Mouse (Mus musculus) thymus, adult 2 months (tissue): Measurements from ENCODE around the gene Glod4. TPM values are rescaled to one million over a fixed set of nuclear protein-coding genes. Genes with fewer than 3 reads are reported as not detected.

ENCODE experiments used
- DNase-seq: peaks from one replicate; pipeline ENCODE4 v3.0.0; 2021
- H3K27ac ChIP-seq: fragments of 200-500 bp; 2 replicates; pipeline ENCODE4 v1.5.1; 2012; ENCODE audit warnings: low read length, control low read depth; ENCODE audit not compliant: control insufficient read depth, insufficient read depth
- H3K27me3 ChIP-seq: fragments of 200-500 bp; 2 replicates; pipeline ENCODE4 v1.6.1; 2012; ENCODE audit warnings: mild to moderate bottlenecking, low read length, moderate library complexity, mixed read lengths; ENCODE audit not compliant: control insufficient read depth, insufficient read depth
- H3K36me3 ChIP-seq: fragments of 200-500 bp; 2 replicates; pipeline ENCODE4 v1.6.1; 2012; ENCODE audit warnings: mild to moderate bottlenecking, low read length, moderate library complexity; ENCODE audit not compliant: control insufficient read depth, insufficient read depth
- H3K4me1 ChIP-seq: fragments of 200-500 bp; replicated peaks from 2 replicates; pipeline ENCODE4 v1.6.1; 2012; ENCODE audit warnings: low read length; ENCODE audit not compliant: control insufficient read depth, insufficient read depth
- H3K4me3 ChIP-seq: fragments of 200-500 bp; 2 replicates; pipeline ENCODE4 v1.5.1; 2012; ENCODE audit warnings: mild to moderate bottlenecking, low read length, control low read depth, moderate library complexity; ENCODE audit not compliant: control insufficient read depth, insufficient read depth
- CTCF ChIP-seq: fragments of 200-500 bp; IDR thresholded peaks from 2 replicates; pipeline ENCODE4 v1.5.1; 2012; ENCODE audit warnings: mild to moderate bottlenecking, control low read depth, low read length, moderate library complexity, borderline replicate concordance; ENCODE audit not compliant: control insufficient read depth, poor library complexity, insufficient read depth; ENCODE audit errors: extremely low read depth
- POLR2A ChIP-seq: fragments of 200-500 bp; IDR thresholded peaks from 2 replicates; pipeline ENCODE4 v1.6.1; 2012; ENCODE audit warnings: mild to moderate bottlenecking, low read length, control low read depth, moderate library complexity; ENCODE audit not compliant: control insufficient read depth, poor library complexity, insufficient read depth; ENCODE audit errors: extremely low read depth
- WGBS: fragments of 180-500 bp; shearing (Covaris S2); methylation state at CpG from one replicate; pipeline ENCODE4 v1.1.7; 2018; 5-methylcytosine and 5-hydroxymethylcytosine counted together
- polyA plus RNA-seq: library from polyadenylated mRNA; depleted of rRNA; stranded (reverse); fragments of >200 nt; gene quantifications from 2 replicates; pipeline ENCODE4 v1.2.3, GENCODE M21; 2012

Glod4 gene
- polyA plus RNA-seq, 1 experiment, result 6.6 TPM

- Histone ChIP-seq H3K4me3 (no peak overlapping the region), H3K4me1 (no peaks in the 10 kb centered on the region), H3K27me3 (no peaks in the 10 kb centered on the region), H3K27ac (no peak overlapping the region), H3K36me3 (peaks cover 19% of the 10 kb centered on the region)
- TF ChIP-seq CTCF (no peak), POLR2A (no peak)
- WGBS, result 91% methylated on average over 3 of the region's 3 CpGs
- DNase-seq, result no peak
Observed at GRCm38 (mm10) chr11:76137996-76138395, 105.5 kb downstream of the Glod4 start.

DNA sequence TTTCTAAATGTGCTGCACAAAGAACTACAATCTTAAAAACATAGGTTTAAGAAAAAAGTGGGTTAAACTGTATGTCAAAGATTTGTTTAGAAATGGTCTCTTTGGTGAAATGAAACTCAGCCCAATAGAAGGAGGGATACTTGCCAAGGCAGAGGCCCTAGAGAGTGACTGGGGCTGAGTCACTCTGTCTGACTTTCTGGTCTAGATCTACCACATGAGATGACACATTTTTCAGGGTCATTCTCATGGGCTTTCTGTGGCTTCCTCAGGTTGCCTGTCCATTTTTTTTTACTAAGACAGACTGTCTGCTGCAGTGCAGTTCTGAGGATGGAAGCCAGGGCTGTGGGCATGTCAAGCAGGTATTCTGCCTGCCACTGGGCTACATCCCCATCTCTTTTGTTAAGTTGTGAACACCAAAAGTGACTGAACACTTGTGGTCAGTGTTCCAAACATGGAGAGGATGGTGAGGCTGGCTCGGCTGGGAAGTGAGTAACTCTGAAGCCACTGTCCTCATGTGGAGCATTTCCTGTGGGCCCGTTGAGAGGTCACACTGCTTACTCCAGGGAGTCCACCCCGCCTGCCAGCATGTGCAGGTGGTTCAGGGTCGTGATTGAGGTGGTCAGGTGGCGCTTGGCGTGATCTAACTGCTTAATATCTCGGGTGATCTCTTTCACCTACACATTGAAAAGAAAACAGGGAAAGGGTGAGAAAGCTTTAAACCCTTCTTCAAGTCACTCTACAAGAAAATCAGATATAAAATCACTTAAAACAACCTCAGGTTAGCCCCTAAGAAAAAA lies 107.7 kb downstream of the Glod4 start:
- no peaks in the 10 kb centered on the region for H3K27me3 ChIP-seq
- TF ChIP-seq POLR2A (no peak), CTCF (no peak)
- 87% methylated on average over 7 of the region's 7 CpGs for WGBS
- H3K4me3 ChIP-seq, result no peak overlapping the region
- H3K4me1 ChIP-seq, result no peaks in the 10 kb centered on the region
- no peak overlapping the region for H3K27ac ChIP-seq
- DNase-seq, result no peak
- peaks cover 19% of the 10 kb centered on the region for H3K36me3 ChIP-seq

GRCm38 (mm10) chr11:76130859-76131258 lies 112.7 kb downstream of the Glod4 start:
- Histone ChIP-seq H3K4me3 (no peak overlapping the region), H3K36me3 (peaks cover 11% of the 10 kb centered on the region), H3K27ac (no peak overlapping the region), H3K27me3 (no peaks in the 10 kb centered on the region), H3K4me1 (no peaks in the 10 kb centered on the region)
- TF ChIP-seq CTCF (no peak), POLR2A (no peak)
- DNase-seq, result no peak
- 30% methylated on average over 5 of the region's 5 CpGs for WGBS

- Histone ChIP-seq H3K36me3 (peaks cover 3% of the 10 kb centered on the region; the same call in 1 of the 2 replicates), H3K4me1 (no peaks in the 10 kb centered on the region), H3K27me3 (no peaks in the 10 kb centered on the region), H3K27ac (no peak overlapping the region), H3K4me3 (no peak overlapping the region)
- no peak for TF ChIP-seq CTCF
- no peak for TF ChIP-seq POLR2A
- WGBS, result 96% methylated on average over 8 of the region's 8 CpGs
- DNase-seq, result no peak
Observed at GRCm38 (mm10) chr11:76125386-76125785, 118.1 kb downstream of the Glod4 start.

DNA sequence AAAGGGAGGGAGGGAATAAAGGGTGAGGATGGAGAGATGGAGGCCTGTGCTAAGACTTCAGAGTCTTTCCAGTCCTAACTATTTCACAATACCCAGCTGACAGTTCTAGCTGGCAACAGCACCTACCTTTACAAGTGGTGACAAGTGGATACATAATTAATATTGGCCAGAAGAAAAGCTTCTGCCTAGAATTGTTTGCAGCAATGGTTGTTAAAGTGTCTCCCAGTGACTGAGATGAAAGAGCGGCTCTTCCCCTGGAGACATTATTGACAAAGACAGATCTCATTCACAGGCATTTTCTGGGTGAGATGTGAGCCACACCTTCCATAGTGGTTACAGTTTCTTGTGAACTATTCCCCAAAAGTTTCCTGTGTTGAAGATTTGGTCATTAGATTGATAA lies 120.0 kb downstream of the Glod4 start:
- H3K4me3 ChIP-seq, result no peak overlapping the region
- no peaks in the 10 kb centered on the region for H3K4me1 ChIP-seq
- H3K27me3 ChIP-seq, result no peaks in the 10 kb centered on the region
- H3K27ac ChIP-seq, result no peak overlapping the region
- DNase-seq, result no peak
- WGBS, result 98% methylated on average over 1 of the region's 1 CpGs
- H3K36me3 ChIP-seq, result peaks cover 3% of the 10 kb centered on the region; the same call in 1 of the 2 replicates
- TF ChIP-seq CTCF, result no peak
- no peak for TF ChIP-seq POLR2A

DNA sequence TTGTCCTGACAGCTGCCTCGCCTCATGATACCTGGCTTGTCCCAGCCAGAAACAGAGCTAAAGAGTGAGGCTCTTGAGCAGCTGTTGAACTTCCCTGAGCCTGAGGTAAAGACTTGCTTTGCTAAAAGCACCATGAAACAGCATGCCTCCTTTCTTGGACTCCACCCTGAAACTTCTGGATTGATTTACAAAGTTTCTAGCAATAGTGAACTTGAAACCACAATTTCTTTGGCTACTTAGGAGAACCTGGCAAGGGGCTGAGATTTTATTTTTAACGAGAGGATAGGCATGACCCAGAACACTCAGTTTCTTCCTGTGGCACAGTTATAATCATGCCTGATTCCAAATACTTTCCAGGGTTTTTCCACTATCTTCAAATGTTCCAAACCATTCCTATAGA lies 121.0 kb downstream of the Glod4 start:
- H3K36me3 ChIP-seq, result peaks cover 3% of the 10 kb centered on the region; the same call in 1 of the 2 replicates
- TF ChIP-seq CTCF (no peak), POLR2A (no peak)
- H3K4me3 ChIP-seq, result no peak overlapping the region
- DNase-seq, result no peak
- no peaks in the 10 kb centered on the region for H3K27me3 ChIP-seq
- H3K27ac ChIP-seq, result no peak overlapping the region
- 91% methylated on average over 2 of the region's 2 CpGs for WGBS
- no peaks in the 10 kb centered on the region for H3K4me1 ChIP-seq
